8 mouse cellular contexts compared by ENCODE assay signal in the genomic region with DNA sequence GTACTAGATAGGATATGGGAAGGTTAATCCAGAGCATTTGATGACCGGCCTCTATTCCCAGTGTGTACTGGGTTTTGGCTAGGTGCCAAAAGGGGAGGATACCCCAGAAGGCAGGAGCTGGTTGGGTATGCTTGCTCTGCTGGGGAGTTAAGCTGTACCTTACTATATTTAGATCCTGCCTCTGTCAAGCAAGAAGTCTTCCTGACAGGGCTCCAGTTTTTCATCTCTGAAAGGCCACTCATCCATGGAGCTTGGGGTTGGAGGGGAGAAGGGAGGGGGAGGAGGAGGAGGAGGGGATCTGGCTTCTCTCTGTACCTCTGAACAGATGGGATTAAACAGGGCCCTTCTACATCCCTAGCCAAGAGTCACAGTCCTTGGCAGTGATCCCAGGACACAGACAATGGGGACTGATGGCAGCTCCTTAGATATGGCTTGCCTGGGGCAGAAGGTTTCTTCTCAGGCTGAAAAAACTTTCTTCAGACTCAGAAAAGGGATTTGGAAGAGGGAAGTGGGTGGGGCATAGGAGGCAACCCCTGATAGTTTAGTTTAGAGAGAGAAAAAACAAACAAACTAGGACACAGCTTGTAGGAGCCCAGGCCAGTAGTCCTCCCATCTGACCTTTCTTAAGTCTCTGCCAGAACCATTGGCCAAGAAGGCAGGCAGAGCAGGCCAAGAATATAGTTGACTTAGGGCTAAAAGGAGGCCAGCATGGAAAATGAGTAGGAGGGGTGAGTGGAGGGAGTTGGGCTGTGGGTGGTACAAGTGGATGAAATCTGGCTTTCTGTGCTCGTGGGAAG.
DNase-seq lines count a peak whose midpoint lies in the region; ATAC-seq lines count a peak whose summit lies in the region.
"Had no signal": no experiment of that assay in that cellular context is flagged by ENCODE, and none has a peak within 500 bp of the region (broad histone marks: within the 10 kb centered on the region; RNA-seq: fewer than 3 reads in every experiment).

No protein-coding gene starts in this region.

- H3K36me3 ChIP-seq in embryonic facial prominence, embryonic 15.5 days = no peaks in the 10 kb centered on the region
- no peaks in the 10 kb centered on the region for H3K36me3 ChIP-seq in heart, embryonic 11.5 days (ENCODE audit: control insufficient read depth, insufficient read depth, low read length)
- H3K36me3 ChIP-seq in kidney, embryonic 14.5 days (ENCODE audit: control insufficient read depth, insufficient read depth, low read length) = no peaks in the 10 kb centered on the region
- H3K36me3 ChIP-seq: liver, embryonic 15.5 days had no signal

- no peak overlapping the region for H3K9ac ChIP-seq in embryonic facial prominence, embryonic 15.5 days
- H3K9ac ChIP-seq in heart, embryonic 11.5 days (ENCODE audit: low read depth, low read length) = no peak overlapping the region
- no peak overlapping the region for H3K9ac ChIP-seq in kidney, embryonic 14.5 days (ENCODE audit: low read depth, low read length)
- H3K9ac ChIP-seq: liver, embryonic 15.5 days had no signal

- WGBS in embryonic facial prominence, embryonic 15.5 days = 46% methylated on average over 2 of the region's 2 CpGs
- 22% methylated on average over 2 of the region's 2 CpGs for WGBS in heart, embryonic 11.5 days (ENCODE audit: insufficient replicate concordance)
- 8% methylated on average over 2 of the region's 2 CpGs for WGBS in kidney, embryonic 14.5 days

- ATAC-seq in embryonic facial prominence, embryonic 15.5 days (ENCODE audit: insufficient number of reproducible peaks, low FRiP score, low TSS enrichment, low read depth) = peak; percentile 69
- ATAC-seq in heart, embryonic 11.5 days (replicated peaks; ENCODE audit: insufficient number of reproducible peaks, low FRiP score, low TSS enrichment) = peak; percentile 88
- ATAC-seq in kidney, embryonic 14.5 days (ENCODE audit: low FRiP score, low TSS enrichment) = peak; percentile 83

- H3K4me2 ChIP-seq in embryonic facial prominence, embryonic 15.5 days (replicated peaks) = no peak overlapping the region
- no peak overlapping the region for H3K4me2 ChIP-seq in heart, embryonic 11.5 days
- no peak overlapping the region for H3K4me2 ChIP-seq in kidney, embryonic 14.5 days (replicated peaks; ENCODE audit: low read depth, low read length)
- H3K4me2 ChIP-seq: liver, embryonic 15.5 days had no signal

- no peaks in the 10 kb centered on the region for H3K27me3 ChIP-seq in embryonic facial prominence, embryonic 15.5 days
- no peaks in the 10 kb centered on the region for H3K27me3 ChIP-seq in heart, embryonic 11.5 days (ENCODE audit: control insufficient read depth, insufficient read depth, low read length)
- no peaks in the 10 kb centered on the region for H3K27me3 ChIP-seq in kidney, embryonic 14.5 days (ENCODE audit: control insufficient read depth, insufficient read depth, low read length)
- H3K27me3 ChIP-seq: liver, embryonic 15.5 days had no signal

- peak; percentile 95 for DNase-seq in cerebellum, adult 11 months
- peak; percentile 96 for DNase-seq in left cerebral cortex, postnatal 4 days
- DNase-seq in ovary, postnatal 14 days (ENCODE audit: low spot score) = peak; percentile 66
- DNase-seq in thymus, postnatal 25 days = no peak

- no peaks in the 10 kb centered on the region for H3K9me3 ChIP-seq in embryonic facial prominence, embryonic 15.5 days (replicated peaks)
- no peaks in the 10 kb centered on the region for H3K9me3 ChIP-seq in heart, embryonic 11.5 days (replicated peaks; ENCODE audit: control insufficient read depth, low read length)
- no peaks in the 10 kb centered on the region for H3K9me3 ChIP-seq in kidney, embryonic 14.5 days (ENCODE audit: control insufficient read depth, low read length)
- H3K9me3 ChIP-seq: liver, embryonic 15.5 days had no signal

- H3K27ac ChIP-seq in embryonic facial prominence, embryonic 15.5 days (replicated peaks) = no peak overlapping the region
- H3K27ac ChIP-seq in heart, embryonic 11.5 days (ENCODE audit: low read depth, low read length) = no peak overlapping the region
- H3K27ac ChIP-seq in kidney, embryonic 14.5 days (ENCODE audit: low read depth, low read length) = no peak overlapping the region
- H3K27ac ChIP-seq: liver, embryonic 15.5 days had no signal

- no peaks in the 10 kb centered on the region for H3K4me1 ChIP-seq in embryonic facial prominence, embryonic 15.5 days
- peaks cover 4% of the 10 kb centered on the region; the same call in 1 of the 2 replicates for H3K4me1 ChIP-seq in heart, embryonic 11.5 days (ENCODE audit: control insufficient read depth, insufficient read depth, low read length)
- peaks cover 5% of the 10 kb centered on the region; the same call in 1 of the 2 replicates for H3K4me1 ChIP-seq in kidney, embryonic 14.5 days (ENCODE audit: control insufficient read depth, insufficient read depth, low read length)
- H3K4me1 ChIP-seq: liver, embryonic 15.5 days had no signal

- intact Hi-C loops in left cerebral cortex, postnatal 4 days (cut with DNase I) = no loop called here

- H3K4me3 ChIP-seq in embryonic facial prominence, embryonic 15.5 days (replicated peaks) = no peak overlapping the region
- no peak overlapping the region for H3K4me3 ChIP-seq in heart, embryonic 11.5 days (ENCODE audit: low read depth, low read length)
- no peak overlapping the region for H3K4me3 ChIP-seq in kidney, embryonic 14.5 days (ENCODE audit: low read length)
- H3K4me3 ChIP-seq: liver, embryonic 15.5 days had no signal
